Mouse (Mus musculus): ENCODE measurements around the gene Ang. TPM values are rescaled to one million over a fixed set of nuclear protein-coding genes. Genes with fewer than 3 reads are reported as not detected.

Gene Ang
- total and polyA plus RNA-seq, 3 experiments: not detected

- DNase-seq (ENCODE audit: low read depth, low spot score): peak; percentile 18
- Histone ChIP-seq H3K79me2 (ENCODE audit: control insufficient read depth, insufficient read depth, low read length, poor library complexity) (no peaks in the 10 kb centered on the region), H3K9ac (ENCODE audit: control insufficient read depth, low read depth, low read length, poor library complexity, severe bottlenecking) (no peak within 1 kb of the TSS), H3K27ac (ENCODE audit: control insufficient read depth, low read depth, low read length) (no peak within 1 kb of the TSS), H3K36me3 (ENCODE audit: control insufficient read depth in 1 of 2, insufficient read depth in 2 of 2, low read length in 2 of 2) (no peaks in the 10 kb centered on the region; a peak in 1 of 4 replicates), H3K4me1 (ENCODE audit: control insufficient read depth in 1 of 2, insufficient read depth in 2 of 2, low read length in 2 of 2) (peaks cover 0 to 6% of the 10 kb centered on the region in 2 experiments; a peak in 2 of 4 replicates), H3K27me3 (ENCODE audit: control insufficient read depth in 1 of 2, insufficient read depth in 2 of 2, low read length in 2 of 2) (peaks cover 0 to 6% of the 10 kb centered on the region in 2 experiments; a peak in 3 of 4 replicates), H3K4me3 (ENCODE audit: control insufficient read depth in 1 of 2, insufficient read depth in 1 of 2, low read depth in 2 of 2, low read length in 2 of 2) (no peak within 1 kb of the TSS), H3K9me3 (replicated peaks; ENCODE audit: insufficient read depth, low read length) (no peaks in the 10 kb centered on the region)
- TF ChIP-seq MYC (IDR thresholded peaks at IDR 0.05; ENCODE audit: low read depth, low read length) (no peak), MAFK (IDR thresholded peaks at IDR 0.05; ENCODE audit: borderline replicate concordance, low read depth, low read length) (no peak), RAD21 (IDR thresholded peaks at IDR 0.05; ENCODE audit: low read depth, low read length) (no peak), USF2 (IDR thresholded peaks at IDR 0.05; ENCODE audit: borderline replicate concordance in 1 of 2, insufficient read depth in 1 of 2, low read depth in 1 of 2, low read length in 2 of 2) (no peak), E2F4 (IDR thresholded peaks at IDR 0.05; ENCODE audit: borderline replicate concordance, low read depth, low read length) (no peak), UBTF (IDR thresholded peaks at IDR 0.05; ENCODE audit: borderline replicate concordance, insufficient read depth, low read depth, low read length) (no peak), POLR2AphosphoS2 (IDR thresholded peaks at IDR 0.05; ENCODE audit: low read length) (no peak), TAL1 (IDR thresholded peaks at IDR 0.05; ENCODE audit: low read length) (no peak), MYB (IDR thresholded peaks at IDR 0.05; ENCODE audit: low read depth, low read length) (no peak), MXI1 (IDR thresholded peaks at IDR 0.05; ENCODE audit: low read depth, low read length) (no peak), MAX (IDR thresholded peaks at IDR 0.05; ENCODE audit: low read length) (no peak), SMC3 (IDR thresholded peaks at IDR 0.05; ENCODE audit: low read depth, low read length) (no peak)
Measured at GRCm38 (mm10) chr14:51057401-51057831, 33.5 kb upstream of the Ang start, which contains the start of gene Rnase12. TSS of gene Rnase12 (minus strand) at chr14:51057661.

- no peaks in the 10 kb centered on the region for H3K9me3 ChIP-seq (replicated peaks; ENCODE audit: insufficient read depth, low read length)
- H3K4me3 ChIP-seq (ENCODE audit: control insufficient read depth in 1 of 2, insufficient read depth in 1 of 2, low read depth in 2 of 2, low read length in 2 of 2): no peak overlapping the region
- no peaks in the 10 kb centered on the region for H3K27me3 ChIP-seq (ENCODE audit: control insufficient read depth in 1 of 2, insufficient read depth in 2 of 2, low read length in 2 of 2)
- no peak for DNase-seq (ENCODE audit: low read depth, low spot score)
- H3K36me3 ChIP-seq (ENCODE audit: control insufficient read depth in 1 of 2, insufficient read depth in 2 of 2, low read length in 2 of 2): no peaks in the 10 kb centered on the region; a peak in 1 of 4 replicates
- no peaks in the 10 kb centered on the region for H3K79me2 ChIP-seq (ENCODE audit: control insufficient read depth, insufficient read depth, low read length, poor library complexity)
- TF ChIP-seq UBTF (IDR thresholded peaks at IDR 0.05; ENCODE audit: borderline replicate concordance, insufficient read depth, low read depth, low read length) (no peak), POLR2AphosphoS2 (IDR thresholded peaks at IDR 0.05; ENCODE audit: low read length) (no peak), MAZ (IDR thresholded peaks at IDR 0.05; ENCODE audit: low read depth, low read length) (no peak), ZMIZ1 (IDR thresholded peaks at IDR 0.05; ENCODE audit: low read depth, low read length) (no peak), SIN3A (IDR thresholded peaks at IDR 0.05; ENCODE audit: low read length) (no peak), CHD1 (IDR thresholded peaks at IDR 0.05; ENCODE audit: low read depth, low read length) (no peak), TCF12 (IDR thresholded peaks at IDR 0.05; ENCODE audit: low read depth, low read length) (no peak), CHD2 (IDR thresholded peaks at IDR 0.05; ENCODE audit: low read length) (no peak), USF1 (IDR thresholded peaks at IDR 0.05; ENCODE audit: low read depth, low read length) (no peak), HCFC1 (IDR thresholded peaks at IDR 0.05; ENCODE audit: low read depth, low read length) (no peak), CTCF (IDR thresholded peaks at IDR 0.05 in 2 of 3, conservative IDR thresholded peaks at IDR 0.05 in 1 of 3; ENCODE audit: control insufficient read depth in 1 of 3, insufficient read depth in 1 of 3, low read depth in 2 of 3, low read length in 3 of 3, poor library complexity in 1 of 3, severe bottlenecking in 1 of 3) (no peak), RAD21 (IDR thresholded peaks at IDR 0.05; ENCODE audit: low read depth, low read length) (no peak), E2F4 (IDR thresholded peaks at IDR 0.05; ENCODE audit: borderline replicate concordance, low read depth, low read length) (no peak), SMC3 (IDR thresholded peaks at IDR 0.05; ENCODE audit: low read depth, low read length) (no peak), TAL1 (IDR thresholded peaks at IDR 0.05; ENCODE audit: low read length) (no peak), ELF1 (IDR thresholded peaks at IDR 0.05; ENCODE audit: low read depth, low read length) (no peak), MXI1 (IDR thresholded peaks at IDR 0.05; ENCODE audit: low read depth, low read length) (no peak), USF2 (IDR thresholded peaks at IDR 0.05; ENCODE audit: borderline replicate concordance in 1 of 2, insufficient read depth in 1 of 2, low read depth in 1 of 2, low read length in 2 of 2) (no peak), NELFE (IDR thresholded peaks at IDR 0.05; ENCODE audit: low read depth, low read length) (no peak), POLR2A (IDR thresholded peaks at IDR 0.05; ENCODE audit: control insufficient read depth in 1 of 2, insufficient read depth in 1 of 2, low read depth in 1 of 2, low read length in 2 of 2, poor library complexity in 1 of 2) (no peak)
- H3K27ac ChIP-seq (ENCODE audit: control insufficient read depth, low read depth, low read length): no peak overlapping the region
- peaks cover 0 to 6% of the 10 kb centered on the region in 2 experiments; a peak in 2 of 4 replicates for H3K4me1 ChIP-seq (ENCODE audit: control insufficient read depth in 1 of 2, insufficient read depth in 2 of 2, low read length in 2 of 2)
- no peak overlapping the region for H3K9ac ChIP-seq (ENCODE audit: control insufficient read depth, low read depth, low read length, poor library complexity, severe bottlenecking)
Measured at GRCm38 (mm10) chr14:51060761-51061160, 30.2 kb upstream of the Ang start.
